Mouse (Mus musculus): ENCODE measurements around the gene Wdr78.
A peak's percentile ranks its signal among the peaks of the same experiment; 100 is the strongest.

The Wdr78 gene

GRCm38 (mm10) chr4:103114184-103115111, at the start of gene Wdr78, which contains the start of gene Mier1:
Wdr78 (minus strand) TSS chr4:103114555.
Mier1 (plus strand) TSS chr4:103114390.
- peak; percentile 96 for DNase-seq

DNA sequence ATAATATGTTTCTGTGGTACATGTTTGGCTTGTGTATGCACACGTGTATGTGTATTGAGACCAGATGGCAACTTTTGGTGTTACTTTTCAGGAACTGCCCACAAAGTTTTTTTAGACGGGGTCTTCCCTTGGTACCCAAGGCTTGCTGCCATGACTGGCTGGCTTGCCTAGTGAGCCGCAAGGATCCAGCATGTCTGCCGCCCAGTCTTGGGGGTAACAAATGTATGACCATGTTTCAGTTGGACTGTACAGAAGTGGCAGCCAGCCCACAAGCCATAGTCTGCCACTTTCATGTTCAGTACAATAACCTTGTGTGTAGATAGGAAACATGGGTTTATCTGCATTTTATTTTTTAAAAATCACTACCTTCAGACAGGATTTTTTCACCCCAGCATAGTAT, 44.4 kb upstream of the Wdr78 start:
- no peak for DNase-seq

GRCm38 (mm10) chr4:103151946-103152345, 37.6 kb upstream of the Wdr78 start:
- DNase-seq = no peak

DNA sequence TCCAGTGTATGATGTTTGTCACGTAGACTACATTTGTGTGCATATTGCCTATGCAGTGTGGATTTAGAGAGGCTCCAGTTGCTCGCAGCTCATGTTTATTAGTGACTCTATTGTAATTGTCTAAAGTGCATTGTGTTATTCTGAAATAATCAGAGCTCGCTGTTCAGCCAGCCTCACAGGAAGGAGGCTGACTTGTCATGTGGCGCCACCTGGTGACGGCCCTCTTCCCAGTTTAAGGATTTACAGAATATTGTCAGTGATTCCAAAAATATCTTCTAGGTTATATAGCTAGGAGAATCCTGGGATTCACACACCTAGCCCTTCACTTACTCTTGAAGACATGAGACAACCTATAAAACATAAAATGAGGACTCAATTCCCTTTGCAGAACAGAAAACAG, 32.0 kb upstream of the Wdr78 start:
- peak; percentile 61 for DNase-seq

DNA sequence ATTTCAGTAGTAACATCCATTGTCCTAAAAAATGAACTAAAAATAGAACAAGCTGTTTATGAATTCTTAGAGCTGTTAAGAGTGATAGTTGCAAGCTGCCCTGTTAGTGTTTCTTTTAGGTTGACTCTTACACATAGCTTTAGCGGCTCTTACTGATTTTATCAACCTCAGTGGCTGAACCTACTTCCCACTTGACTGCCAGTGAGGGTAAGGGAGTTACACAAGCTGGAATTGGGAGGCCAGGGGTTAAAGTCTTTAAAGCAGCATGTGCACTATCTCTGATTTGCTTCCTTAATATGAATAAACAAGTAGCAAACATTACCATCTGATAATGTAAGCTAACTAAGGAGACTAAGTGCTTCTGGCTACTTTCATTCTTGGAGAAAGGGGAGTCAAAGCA, 22.6 kb upstream of the Wdr78 start:
- no peak for DNase-seq

GRCm38 (mm10) chr4:103126533-103126932, 12.2 kb upstream of the Wdr78 start:
- DNase-seq = no peak

- DNase-seq = no peak
Measured at GRCm38 (mm10) chr4:103123606-103124005, 9.3 kb upstream of the Wdr78 start.

- DNase-seq = no peak
Measured at GRCm38 (mm10) chr4:103123086-103123485, 8.7 kb upstream of the Wdr78 start.

- no peak for DNase-seq
Measured at GRCm38 (mm10) chr4:103120874-103121389, 6.6 kb upstream of the Wdr78 start.

- no peak for DNase-seq
Measured at GRCm38 (mm10) chr4:103120395-103120794, 6.0 kb upstream of the Wdr78 start.

- DNase-seq = no peak
Measured at GRCm38 (mm10) chr4:103120028-103120384, 5.7 kb upstream of the Wdr78 start.

DNA sequence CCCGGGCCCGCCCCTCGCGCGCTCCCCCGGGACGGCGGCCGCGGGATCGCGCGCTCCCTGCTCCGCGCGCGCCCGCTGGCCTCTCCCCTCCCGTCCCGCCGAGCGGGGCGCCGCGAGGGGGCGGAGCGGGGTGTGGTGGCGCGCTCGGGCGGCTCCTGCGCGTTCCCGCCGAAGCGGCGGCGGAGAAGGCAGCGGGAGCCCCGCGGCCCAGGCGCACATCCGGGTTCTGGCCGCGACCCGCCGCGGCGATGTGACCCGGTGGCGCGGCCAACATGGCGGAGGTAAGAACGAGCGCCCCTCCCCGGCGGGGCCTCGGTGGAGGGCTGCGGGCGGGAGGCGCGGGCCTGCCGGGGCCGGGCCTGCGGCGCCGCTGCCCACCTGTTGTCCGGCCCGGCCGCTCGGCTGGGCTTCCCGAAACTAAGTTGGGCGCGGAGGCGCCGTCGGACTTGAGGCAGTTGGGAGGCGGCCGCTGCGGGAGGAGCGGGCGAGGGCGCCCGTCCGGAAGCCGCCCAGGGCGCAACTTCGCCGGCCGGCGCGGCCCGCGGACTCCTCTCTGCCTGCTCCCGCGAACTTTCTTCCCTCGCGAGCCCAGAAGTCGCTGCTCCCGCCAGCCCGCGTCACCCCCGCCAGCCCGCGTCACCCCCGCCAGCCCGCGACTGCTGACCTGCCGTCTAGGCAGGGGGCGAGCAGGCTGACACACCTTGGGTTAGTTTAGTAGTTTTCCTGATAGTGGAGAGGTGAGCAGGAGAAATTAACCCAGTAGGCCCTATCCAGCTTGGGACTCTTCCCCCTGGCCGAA, 5.1 kb upstream of the Wdr78 start:
- peak; percentile 80 for DNase-seq

DNA sequence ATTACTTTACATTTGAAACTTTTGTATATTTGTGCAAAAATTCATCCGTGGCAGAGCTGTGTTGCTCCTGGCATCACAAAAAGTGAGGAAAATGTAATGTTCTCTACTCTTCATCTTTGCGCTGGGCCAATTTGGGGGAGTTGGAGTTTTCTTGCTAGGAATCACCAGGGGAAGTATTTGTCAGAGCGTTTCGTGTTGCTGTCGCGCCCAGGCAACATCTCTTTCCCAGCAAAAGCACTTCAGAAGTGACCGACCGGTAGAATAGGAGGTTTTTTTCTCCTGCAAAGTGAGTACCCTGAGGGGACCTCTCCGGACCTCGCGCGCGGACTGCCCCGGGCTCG, 4.5 kb upstream of the Wdr78 start:
- no peak for DNase-seq

DNA sequence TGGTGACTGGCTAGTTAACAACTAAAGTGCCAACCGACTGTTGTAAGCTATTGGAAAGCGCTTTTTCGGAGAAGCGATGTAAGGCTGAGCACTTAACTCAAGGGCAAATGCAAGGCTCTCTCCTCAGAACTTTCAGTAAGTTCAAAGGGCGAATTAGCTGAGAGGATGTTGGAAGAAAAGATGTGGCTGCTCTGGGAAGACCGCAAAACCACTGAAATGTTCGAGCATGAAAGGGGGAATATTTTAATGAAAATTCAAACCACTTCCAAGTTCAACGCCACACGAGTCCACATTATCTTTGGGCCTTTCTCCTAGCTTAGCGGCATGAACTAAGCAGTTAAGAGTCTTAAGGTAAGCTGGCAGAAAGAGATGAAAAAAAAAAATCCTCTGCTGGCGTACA, 953 bp downstream of the Wdr78 start:
- DNase-seq = no peak

DNA sequence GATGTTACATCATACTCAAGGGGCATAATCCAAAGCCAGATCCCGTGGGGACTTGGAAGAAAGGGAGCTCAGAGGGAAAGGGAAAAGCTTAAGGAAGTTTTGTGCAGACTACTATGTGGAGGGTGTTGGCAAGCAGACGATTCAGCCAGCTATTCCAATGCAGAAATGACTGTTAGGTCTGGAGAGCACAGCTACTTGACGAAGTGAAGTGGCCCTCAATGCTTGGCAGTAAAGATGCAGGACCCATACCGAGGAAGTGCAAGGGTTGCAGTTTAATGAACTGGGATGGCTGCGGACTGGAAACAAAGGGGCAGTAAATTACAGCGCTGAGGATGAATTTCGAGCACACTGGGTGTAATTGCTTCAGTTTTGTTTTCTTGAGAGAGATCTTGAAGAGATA, 1.7 kb downstream of the Wdr78 start:
- no peak for DNase-seq

DNA sequence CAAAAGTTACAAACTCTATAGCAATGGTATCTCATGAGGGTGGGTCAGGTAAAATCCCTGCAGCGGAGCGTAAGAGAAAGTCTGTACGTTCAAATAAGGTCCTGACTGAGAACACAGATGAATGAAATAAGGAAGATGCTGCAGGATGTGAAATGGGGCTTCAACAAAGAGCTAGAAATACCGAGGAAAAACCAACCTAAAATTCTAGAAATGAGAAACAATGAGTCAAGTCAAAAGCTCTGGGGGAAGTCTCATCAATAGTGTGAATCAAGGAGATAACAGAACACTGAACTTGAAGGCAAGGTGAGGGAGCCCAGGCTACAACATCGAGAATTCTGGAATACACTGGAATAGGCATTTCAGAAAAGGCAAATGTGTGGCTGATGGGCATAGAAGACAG, 15.8 kb downstream of the Wdr78 start:
- DNase-seq = no peak

DNA sequence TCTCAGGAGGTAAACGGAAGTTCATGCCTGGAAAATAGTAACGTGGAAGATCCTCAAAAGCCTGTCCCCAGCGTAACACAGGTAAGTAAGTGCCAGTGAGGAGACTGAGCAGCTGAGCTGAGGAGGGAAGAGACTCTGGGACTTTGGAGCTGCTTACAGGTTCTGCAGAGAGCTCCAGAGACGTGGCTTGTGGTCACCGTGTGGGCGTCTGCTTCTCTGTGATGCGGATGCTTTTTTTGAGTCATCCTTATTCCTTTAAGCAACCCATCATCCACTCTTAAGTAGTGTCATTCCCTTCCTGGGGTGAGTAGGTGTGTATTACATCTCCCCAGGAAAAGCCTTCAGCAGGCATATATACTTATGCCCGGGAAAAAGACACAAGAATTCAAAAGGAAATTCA, 18.4 kb downstream of the Wdr78 start:
- DNase-seq = no peak

- DNase-seq = no peak
Measured at GRCm38 (mm10) chr4:103085237-103085636, 29.1 kb downstream of the Wdr78 start.

DNA sequence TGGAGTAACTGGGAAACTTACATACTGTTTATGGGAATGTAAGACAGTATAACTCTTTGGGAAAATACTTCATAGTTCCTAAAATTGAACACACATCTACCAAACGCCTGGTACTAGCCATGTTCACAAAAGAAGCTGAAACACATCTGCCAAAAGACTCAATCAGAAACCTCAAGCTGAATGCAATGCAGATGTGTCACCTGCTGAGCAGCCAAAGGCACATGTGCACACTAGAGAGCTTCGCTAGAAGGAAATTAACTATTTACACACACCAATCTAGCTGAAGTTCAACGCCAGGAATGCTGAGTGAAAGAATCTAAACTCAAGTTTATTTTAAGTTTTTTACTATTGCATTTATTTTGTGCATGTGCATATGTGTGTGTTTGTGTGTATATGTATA, 43.7 kb downstream of the Wdr78 start:
- DNase-seq = no peak

DNA sequence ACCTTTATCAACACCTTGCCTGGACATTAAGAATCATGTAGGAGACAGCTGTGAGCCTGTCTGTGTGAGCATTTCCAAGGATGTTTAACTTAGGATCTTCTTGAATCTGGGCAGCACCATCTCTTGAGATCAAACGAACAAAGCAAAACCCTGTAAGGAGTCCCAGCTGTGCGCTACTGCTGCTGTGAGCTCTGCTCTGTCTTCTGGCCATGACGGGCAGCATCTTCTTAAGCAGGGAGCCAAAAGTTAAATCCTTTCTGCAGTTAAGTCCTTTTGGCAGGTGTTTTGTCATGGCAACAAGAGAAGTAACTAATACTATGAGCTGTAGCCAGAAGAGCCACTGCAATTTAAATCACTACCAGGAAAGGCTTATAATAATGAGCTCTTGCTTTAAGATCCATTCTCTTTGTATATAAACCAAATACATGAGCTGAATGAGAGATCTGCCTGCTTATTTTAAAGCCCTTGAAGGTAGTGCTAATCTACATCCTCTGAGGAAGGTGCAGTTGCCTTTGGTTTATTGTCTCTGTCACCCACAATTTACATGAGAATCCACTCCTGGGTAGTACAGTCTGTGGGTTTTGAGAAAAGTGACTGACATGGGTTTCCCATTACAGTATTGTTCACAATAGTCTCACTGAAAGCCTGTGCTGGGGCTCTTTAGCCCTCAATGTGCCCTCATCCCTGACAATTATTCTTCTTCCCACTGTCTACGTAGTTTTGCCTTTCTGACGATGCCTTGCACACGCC, 46.3 kb downstream of the Wdr78 start:
- no peak for DNase-seq

- DNase-seq = no peak
Measured at GRCm38 (mm10) chr4:103064976-103065375, 49.4 kb downstream of the Wdr78 start.

DNA sequence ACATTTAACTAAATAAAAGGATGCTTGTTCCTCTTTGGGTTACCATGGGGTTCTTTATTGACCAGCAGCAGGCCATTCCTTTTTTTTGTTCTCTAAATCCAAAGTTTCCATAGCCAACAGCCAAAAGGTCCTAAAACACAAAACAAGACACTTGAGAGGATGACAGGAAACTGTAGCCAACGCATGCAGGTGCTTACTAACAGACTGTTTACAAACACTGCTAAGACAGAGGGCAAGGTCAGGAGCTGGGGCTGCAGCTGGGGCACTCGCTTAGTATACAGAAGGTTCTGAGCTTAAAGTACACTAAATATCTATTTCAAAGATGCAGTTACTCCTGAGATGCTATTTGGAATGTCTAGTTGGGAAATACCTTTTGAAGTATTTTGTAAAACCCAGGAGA, 49.9 kb downstream of the Wdr78 start:
- DNase-seq = no peak

GRCm38 (mm10) chr4:103056909-103057308, 57.4 kb downstream of the Wdr78 start:
- no peak for DNase-seq
